Mouse (Mus musculus) kidney, adult 2 months (tissue): ENCODE data around the gene Gad2.

ENCODE experiments used
- CTCF ChIP-seq: fragments of 200-500 bp; conservative IDR thresholded peaks from 2 replicates; pipeline ENCODE4 v1.5.1; 2011; ENCODE audit warnings: low read depth, mild to moderate bottlenecking, control low read depth, low read length, moderate library complexity, mixed read lengths; ENCODE audit not compliant: insufficient read depth, insufficient read length
- POLR2A ChIP-seq: fragments of 200-500 bp; IDR thresholded peaks from one replicate; pipeline ENCODE4 v1.6.1; 2011; ENCODE audit warnings: low read depth, low read length, control low read depth

DNA sequence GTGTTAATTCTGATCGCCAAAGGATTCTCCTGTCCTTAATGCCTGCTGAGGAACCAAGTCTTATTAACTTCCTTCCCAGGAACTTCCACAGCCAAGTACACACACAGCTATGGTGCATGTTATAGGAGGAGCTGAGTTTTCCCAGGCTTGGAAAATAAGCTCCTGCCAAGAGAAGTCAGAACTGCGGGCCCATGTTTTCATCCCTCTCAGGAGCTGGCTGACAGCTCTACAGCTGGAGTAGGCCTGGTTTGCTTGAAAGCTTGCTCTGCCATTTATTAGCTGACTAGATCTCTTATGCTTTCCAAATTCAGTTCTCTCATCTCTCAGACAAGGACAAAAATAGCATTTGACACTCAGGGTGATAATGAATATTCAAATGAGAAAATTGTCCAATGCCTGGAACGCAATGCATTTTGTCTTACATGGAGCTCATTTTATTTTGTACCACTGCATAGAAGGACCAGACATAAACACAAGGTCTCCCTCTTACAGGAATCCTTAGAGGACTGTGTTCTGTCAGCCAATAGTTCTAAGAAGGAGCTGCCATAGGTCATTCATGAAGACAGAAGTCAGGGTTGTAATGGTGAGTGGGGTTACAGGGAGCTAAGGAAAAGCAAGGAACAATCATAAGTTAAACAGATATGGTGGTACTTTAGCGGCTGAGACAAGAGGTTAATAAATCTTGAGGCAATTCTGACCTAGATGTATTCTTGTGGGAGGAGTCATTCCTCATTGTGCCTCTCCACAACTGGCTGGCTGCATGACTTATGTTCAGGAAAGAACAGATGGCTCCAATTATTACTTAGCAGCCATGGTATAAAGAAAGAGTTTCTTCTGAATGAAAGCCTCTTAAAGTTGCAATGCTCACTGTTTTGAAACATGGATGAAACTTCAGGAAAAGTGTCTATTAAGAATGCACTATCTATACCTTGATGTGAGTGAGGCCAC lies 83.0 kb downstream of the Gad2 start:
- no peak for TF ChIP-seq POLR2A
- TF ChIP-seq CTCF: no peak
